Mouse (Mus musculus) limb, embryonic 14.5 days (tissue): Measurements from ENCODE around the gene Hif3a. TPM values are rescaled to one million over a fixed set of nuclear protein-coding genes. Genes with fewer than 3 reads are reported as not detected.
A peak's percentile ranks its signal among the peaks of the same experiment; 100 is the strongest.

Source experiments
- ATAC-seq: fragments of 200-750 bp; cut with Nextera tagmentation; 2 replicates; pipeline ENCODE4 v1.8.0; 2017; ENCODE audit warnings: low read depth, moderate number of reproducible peaks, moderate TSS enrichment; ENCODE audit not compliant: low FRiP score
- DNase-seq: peaks from one replicate; pipeline ENCODE4 v3.0.0-alpha.2; 2015; ENCODE audit warnings: low spot score
- H3K27ac ChIP-seq: fragments of 300-500 bp; sonication (generic); replicated peaks from 2 replicates; pipeline ENCODE4 v1.5.1; 2014; ENCODE audit warnings: low read depth, mild to moderate bottlenecking, low read length, moderate library complexity, mixed read lengths
- H3K27me3 ChIP-seq: fragments of 300-500 bp; sonication (generic); 2 replicates; pipeline ENCODE4 v1.6.1; 2014; ENCODE audit warnings: low read length, mixed read lengths; ENCODE audit not compliant: control insufficient read depth, insufficient read depth
- H3K36me3 ChIP-seq: fragments of 300-500 bp; sonication (generic); 2 replicates; pipeline ENCODE4 v1.6.1; 2014; ENCODE audit warnings: mild to moderate bottlenecking, low read length, moderate library complexity, mixed read lengths; ENCODE audit not compliant: control insufficient read depth, insufficient read depth
- H3K4me1 ChIP-seq: fragments of 300-500 bp; sonication (generic); 2 replicates; pipeline ENCODE4 v1.6.1; 2014; ENCODE audit warnings: antibody characterized with exemption, low read length, mixed read lengths; ENCODE audit not compliant: control insufficient read depth, insufficient read depth
- H3K4me2 ChIP-seq: fragments of 300-500 bp; sonication (generic); replicated peaks from 2 replicates; pipeline ENCODE4 v1.6.1; 2014; ENCODE audit warnings: low read depth, mild to moderate bottlenecking, low read length, moderate library complexity; ENCODE audit not compliant: severe bottlenecking
- H3K4me3 ChIP-seq: fragments of 300-500 bp; sonication (generic); replicated peaks from 2 replicates; pipeline ENCODE4 v1.5.1; 2014; ENCODE audit warnings: low read length
- H3K9ac ChIP-seq: fragments of 300-500 bp; sonication (generic); 2 replicates; pipeline ENCODE4 v1.6.1; 2014; ENCODE audit warnings: mild to moderate bottlenecking, low read depth, low read length, moderate library complexity; ENCODE audit not compliant: severe bottlenecking
- H3K9me3 ChIP-seq: fragments of 300-500 bp; sonication (generic); 2 replicates; pipeline ENCODE4 v1.6.1; 2016; ENCODE audit warnings: low read length; ENCODE audit not compliant: control insufficient read depth
- POLR2A ChIP-seq: fragments of 200-500 bp; IDR thresholded peaks from 2 replicates; pipeline ENCODE4 v1.8.0; 2012; ENCODE audit warnings: inconsistent platforms, mild to moderate bottlenecking, moderate library complexity, borderline replicate concordance; ENCODE audit not compliant: insufficient read depth, insufficient read length; ENCODE audit errors: extremely low read depth
- WGBS: fragments of 180-500 bp; shearing (Covaris S2); extraction: QIAGEN DNeasy Blood & Tissue Kit; methylation state at CpG from one replicate; pipeline ENCODE4 v1.1.7; 2014; 5-methylcytosine and 5-hydroxymethylcytosine counted together
- polyA plus RNA-seq, 2 experiments: library from polyadenylated mRNA; depleted of rRNA in 1 of 2; stranded (reverse) in 1 of 2; unstranded in 1 of 2; fragments of >200 nt; fragmentation: Nextera tagmentation in 1 of 2; extraction: Ambion mirVana in 1 of 2; gene quantifications; 2 replicates each; pipeline versions ENCODE4 v1.2.1 to v1.2.3; 2012 to 2014

Hif3a gene
- polyA plus RNA-seq, 2 experiments, result 26.6 to 28.2 TPM

DNA sequence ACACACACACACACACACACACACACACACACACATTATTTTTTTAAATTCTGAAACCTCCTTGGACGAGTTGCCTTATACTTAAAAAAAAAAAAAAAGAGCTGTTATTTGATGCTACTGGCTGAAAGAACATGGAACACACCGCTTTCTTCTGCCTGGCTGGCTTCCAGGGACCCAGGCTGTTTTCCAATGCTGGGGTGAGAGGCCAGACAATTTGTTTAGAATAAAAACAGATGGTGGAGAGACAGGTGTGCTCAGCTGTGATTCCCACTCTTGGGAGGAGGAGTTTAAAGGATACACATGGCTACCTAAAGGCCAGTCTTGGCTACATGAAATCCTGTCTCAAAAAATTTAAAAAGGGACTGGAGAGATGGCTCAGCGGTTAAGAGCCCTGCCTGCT, 73.8 kb downstream of the Hif3a start:
- no peak overlapping the region for H3K4me2 ChIP-seq
- DNase-seq (peak; percentile 80), ATAC-seq (peak; percentile 42)
- no peaks in the 10 kb centered on the region for H3K27me3 ChIP-seq
- 25% methylated on average over 3 of the region's 3 CpGs for WGBS
- H3K4me3 ChIP-seq, result no peak overlapping the region
- peaks cover 35% of the 10 kb centered on the region for H3K4me1 ChIP-seq
- no peak overlapping the region for H3K27ac ChIP-seq
- no peaks in the 10 kb centered on the region for H3K9me3 ChIP-seq
- no peak overlapping the region for H3K9ac ChIP-seq
- no peaks in the 10 kb centered on the region for H3K36me3 ChIP-seq
- no peak for TF ChIP-seq POLR2A

DNA sequence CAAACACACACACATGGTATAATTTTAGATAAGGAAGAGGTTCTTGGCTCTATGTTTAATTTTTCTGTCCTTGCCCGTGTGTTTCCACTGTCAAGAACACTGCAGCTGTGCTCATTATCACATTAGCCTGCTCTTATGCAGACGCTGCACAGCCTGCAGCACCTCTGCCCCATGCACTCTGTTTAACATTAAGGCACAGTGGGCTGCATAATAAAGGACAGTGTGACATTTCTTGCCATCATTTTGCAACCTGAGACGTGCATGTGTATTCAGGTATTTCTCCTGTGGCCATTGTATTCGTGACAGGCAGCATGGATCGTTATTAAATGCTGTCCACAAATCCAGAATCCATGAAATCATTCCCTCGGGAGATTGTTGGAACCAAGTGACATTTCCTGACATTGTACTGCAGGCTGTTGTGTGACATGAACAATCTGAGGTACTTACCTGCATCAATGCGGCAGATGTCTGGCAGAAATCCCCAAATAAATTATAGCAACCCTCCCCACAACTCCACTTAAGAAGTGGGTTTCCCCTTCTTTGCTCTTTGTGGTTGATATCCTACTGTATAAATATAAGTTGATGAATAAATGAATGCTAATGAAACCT, 74.6 kb downstream of the Hif3a start:
- H3K4me1 ChIP-seq, result peaks cover 37% of the 10 kb centered on the region
- no peak for DNase-seq
- no peak overlapping the region for H3K9ac ChIP-seq
- WGBS, result 25% methylated on average over 7 of the region's 7 CpGs
- 0 out of 2 replicates have a peak overlapping the region, but pooled peaks have one; percentile 26 for H3K27ac ChIP-seq
- no peaks in the 10 kb centered on the region for H3K27me3 ChIP-seq
- no peak overlapping the region for H3K4me2 ChIP-seq
- no peak for TF ChIP-seq POLR2A
- H3K4me3 ChIP-seq, result no peak overlapping the region
- no peaks in the 10 kb centered on the region for H3K36me3 ChIP-seq
- no peak for ATAC-seq
- H3K9me3 ChIP-seq, result no peaks in the 10 kb centered on the region

DNA sequence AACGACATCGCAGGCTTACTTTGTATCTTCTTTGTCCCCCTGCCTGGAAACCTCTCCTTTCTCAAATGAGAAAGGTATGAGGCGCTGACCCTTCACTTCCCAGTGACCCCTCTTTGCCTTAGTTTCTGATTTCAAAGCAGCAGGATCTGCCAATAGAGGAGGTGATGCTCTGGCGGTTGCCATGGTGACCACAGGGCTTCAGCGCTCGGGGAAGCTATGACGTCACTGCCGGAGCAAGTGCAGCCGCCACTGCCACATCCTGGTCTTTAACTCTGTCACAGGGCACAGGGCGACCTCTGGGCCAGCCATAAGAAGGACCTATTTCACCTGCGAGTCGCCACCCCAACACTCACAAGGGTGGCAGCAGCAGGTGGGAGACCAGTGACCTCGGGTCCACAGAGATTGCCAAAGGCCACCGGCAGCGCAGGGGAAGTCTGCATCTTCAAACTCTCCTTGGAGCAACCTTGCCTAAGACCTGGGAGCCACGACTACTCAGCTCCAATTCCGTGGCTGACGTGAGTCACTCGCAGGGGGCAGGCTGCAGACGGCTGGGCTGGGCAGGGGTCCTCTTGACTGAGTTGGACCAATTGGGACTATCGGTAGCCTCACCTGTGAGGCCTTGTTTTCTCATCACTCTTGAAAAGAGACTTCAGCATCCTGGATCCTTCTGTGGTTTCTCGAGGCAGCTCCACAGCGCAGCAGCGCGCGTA, 79.2 kb downstream of the Hif3a start, which contains the start of gene Gm42372:
Gm42372 (plus strand) TSS at position 228 of the 710 bp plus-strand sequence.
- Histone ChIP-seq H3K27me3 (no peaks in the 10 kb centered on the region), H3K27ac (no peak within 1 kb of the TSS), H3K4me1 (peaks cover 31% of the 10 kb centered on the region), H3K9me3 (no peaks in the 10 kb centered on the region), H3K9ac (0 out of 2 replicates have a peak within 1 kb of the TSS, but pooled peaks have one; percentile 25), H3K4me2 (peak within 1 kb of the TSS; percentile 39), H3K4me3 (peak within 1 kb of the TSS; percentile 14; the same call in 1 of the 2 replicates), H3K36me3 (no peaks in the 10 kb centered on the region)
- ATAC-seq (peak; percentile 23; the same call in 1 of the 2 replicates), DNase-seq (peak; percentile 26)
- 22% methylated on average over 26 of the region's 26 CpGs for WGBS
- TF ChIP-seq POLR2A, result no peak

Other genes with a start within 250 kb of the Hif3a start
- gene Strn4, start 246.5 kb downstream of the Hif3a start, polyA plus RNA-seq (2012; rRNA removed), result 197 and 280 TPM in 2 replicates
- gene Strn4, start 246.5 kb downstream of the Hif3a start, polyA plus RNA-seq (2014; fragmentation: Nextera tagmentation; extraction: Ambion mirVana), result 109 and 137 TPM in 2 replicates
- gene Fkrp, start 245.7 kb downstream of the Hif3a start, polyA plus RNA-seq (2012; rRNA removed), result 29.9 and 37.6 TPM in 2 replicates
- gene Fkrp, start 245.7 kb downstream of the Hif3a start, polyA plus RNA-seq (2014; fragmentation: Nextera tagmentation; extraction: Ambion mirVana), result 26.9 and 32.6 TPM in 2 replicates
- 35.9 and 48.9 TPM in 2 replicates for gene Prkd2, start 219.5 kb downstream of the Hif3a start, polyA plus RNA-seq (2012; rRNA removed)
- 19.2 and 22.1 TPM in 2 replicates for gene Prkd2, start 219.5 kb downstream of the Hif3a start, polyA plus RNA-seq (2014; fragmentation: Nextera tagmentation; extraction: Ambion mirVana)
- gene Dact3, start 187.1 kb downstream of the Hif3a start, polyA plus RNA-seq (2012; rRNA removed), result 64.3 and 89.3 TPM in 2 replicates
- gene Dact3, start 187.1 kb downstream of the Hif3a start, polyA plus RNA-seq (2014; fragmentation: Nextera tagmentation; extraction: Ambion mirVana), result 11.5 and 13.7 TPM in 2 replicates
- gene Gng8, start 170.6 kb downstream of the Hif3a start, polyA plus RNA-seq (2012; rRNA removed), result 63.3 and 92.7 TPM in 2 replicates
- 17.8 and 21.1 TPM in 2 replicates for gene Gng8, start 170.6 kb downstream of the Hif3a start, polyA plus RNA-seq (2014; fragmentation: Nextera tagmentation; extraction: Ambion mirVana)
- gene Ptgir, start 155.9 kb downstream of the Hif3a start, polyA plus RNA-seq (2012; rRNA removed), result 3.6 and 4.1 TPM in 2 replicates
- 2.3 and 2.8 TPM in 2 replicates for gene Ptgir, start 155.9 kb downstream of the Hif3a start, polyA plus RNA-seq (2014; fragmentation: Nextera tagmentation; extraction: Ambion mirVana)
- gene Calm3, start 138.3 kb downstream of the Hif3a start, polyA plus RNA-seq (2012; rRNA removed), result 281 and 320 TPM in 2 replicates
- gene Calm3, start 138.3 kb downstream of the Hif3a start, polyA plus RNA-seq (2014; fragmentation: Nextera tagmentation; extraction: Ambion mirVana), result 156 and 164 TPM in 2 replicates
- gene Pnmal2, start 117.7 kb downstream of the Hif3a start, polyA plus RNA-seq (2012; rRNA removed), result 12.8 and 13.9 TPM in 2 replicates
- 16.5 and 18.8 TPM in 2 replicates for gene Pnmal2, start 117.7 kb downstream of the Hif3a start, polyA plus RNA-seq (2014; fragmentation: Nextera tagmentation; extraction: Ambion mirVana)
- 0.33 and 0.49 TPM in 2 replicates for gene Pnmal1, start 102.7 kb downstream of the Hif3a start, polyA plus RNA-seq (2012; rRNA removed)
- gene Pnmal1, start 102.7 kb downstream of the Hif3a start, polyA plus RNA-seq (2014; fragmentation: Nextera tagmentation; extraction: Ambion mirVana), result 0.43 and 0.58 TPM in 2 replicates
- 0.29 and 0.34 TPM in 2 replicates for gene Gm42372, start 79.3 kb downstream of the Hif3a start, polyA plus RNA-seq (2012; rRNA removed)
- 0.17 and 0.23 TPM in 2 replicates for gene Gm42372, start 79.3 kb downstream of the Hif3a start, polyA plus RNA-seq (2014; fragmentation: Nextera tagmentation; extraction: Ambion mirVana)
- 39.7 and 40.7 TPM in 2 replicates for gene Ccdc8, start 69.7 kb downstream of the Hif3a start, polyA plus RNA-seq (2012; rRNA removed)
- gene Ccdc8, start 69.7 kb downstream of the Hif3a start, polyA plus RNA-seq (2014; fragmentation: Nextera tagmentation; extraction: Ambion mirVana), result 25.5 and 27.2 TPM in 2 replicates
- gene Ppp5c, start 34.5 kb downstream of the Hif3a start, polyA plus RNA-seq (2012; rRNA removed), result 193 and 237 TPM in 2 replicates
- 100 and 105 TPM in 2 replicates for gene Ppp5c, start 34.5 kb downstream of the Hif3a start, polyA plus RNA-seq (2014; fragmentation: Nextera tagmentation; extraction: Ambion mirVana)
- 0.23 TPM in 2 replicates for gene Psg16, start 11.6 kb upstream of the Hif3a start, polyA plus RNA-seq (2012; rRNA removed)
- 0.12 and 0.33 TPM in 2 replicates for gene Psg16, start 11.6 kb upstream of the Hif3a start, polyA plus RNA-seq (2014; fragmentation: Nextera tagmentation; extraction: Ambion mirVana)
- 0.10 TPM in 1 of 2 replicates, not detected in the other for gene Ceacam3, start 87.9 kb upstream of the Hif3a start, polyA plus RNA-seq (2012; rRNA removed)
- gene Ceacam3, start 87.9 kb upstream of the Hif3a start, polyA plus RNA-seq (2014; fragmentation: Nextera tagmentation; extraction: Ambion mirVana), result not detected in 2 replicates
- gene Psg29, start 141.1 kb upstream of the Hif3a start, polyA plus RNA-seq (2012; rRNA removed), result 0.06 and 0.16 TPM in 2 replicates
- not detected in 2 replicates for gene Psg29, start 141.1 kb upstream of the Hif3a start, polyA plus RNA-seq (2014; fragmentation: Nextera tagmentation; extraction: Ambion mirVana)